Mouse (Mus musculus) liver, adult 2 months (tissue): Measurements from ENCODE around the gene Epo. TPM values are rescaled to one million over a fixed set of nuclear protein-coding genes. Genes with fewer than 3 reads are reported as not detected.

Experiments
- DNase-seq: peaks from one replicate; pipeline ENCODE4 v3.0.0-alpha.2; 2011; ENCODE audit warnings: low read depth, low spot score; ENCODE audit errors: extremely low read depth
- H3K27ac ChIP-seq: fragments of 200-500 bp; replicated peaks from 2 replicates; pipeline ENCODE4 v1.5.1; 2012; ENCODE audit warnings: low read depth, mild to moderate bottlenecking, control low read depth, inconsistent platforms, low read length; ENCODE audit not compliant: insufficient read depth
- H3K27me3 ChIP-seq: fragments of 200-500 bp; 2 replicates; pipeline ENCODE4 v1.6.1; 2012; ENCODE audit warnings: mild to moderate bottlenecking, moderate library complexity, low read length, inconsistent platforms; ENCODE audit not compliant: control insufficient read depth, insufficient read depth
- H3K36me3 ChIP-seq: fragments of 200-500 bp; 2 replicates; pipeline ENCODE4 v1.6.1; 2012; ENCODE audit warnings: low read length, inconsistent platforms; ENCODE audit not compliant: control insufficient read depth, insufficient read depth
- H3K4me1 ChIP-seq: fragments of 200-500 bp; 2 replicates; pipeline ENCODE4 v1.6.1; 2011; ENCODE audit warnings: low read length; ENCODE audit not compliant: control insufficient read depth, insufficient read depth
- H3K4me3 ChIP-seq: fragments of 200-500 bp; 2 replicates; pipeline ENCODE4 v1.5.1; 2011; ENCODE audit warnings: low read depth, mild to moderate bottlenecking, control low read depth, low read length, moderate library complexity; ENCODE audit not compliant: insufficient read depth
- H3K79me2 ChIP-seq: fragments of 200-500 bp; 2 replicates; pipeline ENCODE4 v1.6.1; 2012; ENCODE audit warnings: inconsistent platforms, mild to moderate bottlenecking, low read length, moderate library complexity; ENCODE audit not compliant: control insufficient read depth, insufficient read depth
- H3K9ac ChIP-seq: fragments of 200-500 bp; 2 replicates; pipeline ENCODE4 v1.6.1; 2012; ENCODE audit warnings: low read depth, mild to moderate bottlenecking, control low read depth, inconsistent platforms, low read length
- CTCF ChIP-seq: fragments of 200-500 bp; IDR thresholded peaks from 2 replicates; pipeline ENCODE4 v1.5.1; 2011; ENCODE audit warnings: low read depth, low read length, control low read depth
- POLR2A ChIP-seq: fragments of 200-500 bp; IDR thresholded peaks from 2 replicates; pipeline ENCODE4 v1.6.1; 2011; ENCODE audit warnings: low read length, control low read depth; ENCODE audit not compliant: insufficient read depth; ENCODE audit errors: extremely low read depth
- WGBS: fragments of 180-500 bp; shearing (Covaris S2); methylation state at CpG from one replicate; pipeline ENCODE4 v1.1.7; 2018; 5-methylcytosine and 5-hydroxymethylcytosine counted together
- polyA plus RNA-seq: library from polyadenylated mRNA; depleted of rRNA; stranded (reverse); fragments of >200 nt; gene quantifications from 2 replicates; pipeline ENCODE4 v1.2.3, GENCODE M21; 2012; rRNA removed
- total RNA-seq: library from RNA; depleted of rRNA; stranded (reverse); fragments of >200 nt; gene quantifications from 2 replicates; pipeline ENCODE4 v1.2.3, GENCODE M21; 2014; rRNA removed

Gene Epo
- total and polyA plus RNA-seq, 2 experiments, result not detected

DNA sequence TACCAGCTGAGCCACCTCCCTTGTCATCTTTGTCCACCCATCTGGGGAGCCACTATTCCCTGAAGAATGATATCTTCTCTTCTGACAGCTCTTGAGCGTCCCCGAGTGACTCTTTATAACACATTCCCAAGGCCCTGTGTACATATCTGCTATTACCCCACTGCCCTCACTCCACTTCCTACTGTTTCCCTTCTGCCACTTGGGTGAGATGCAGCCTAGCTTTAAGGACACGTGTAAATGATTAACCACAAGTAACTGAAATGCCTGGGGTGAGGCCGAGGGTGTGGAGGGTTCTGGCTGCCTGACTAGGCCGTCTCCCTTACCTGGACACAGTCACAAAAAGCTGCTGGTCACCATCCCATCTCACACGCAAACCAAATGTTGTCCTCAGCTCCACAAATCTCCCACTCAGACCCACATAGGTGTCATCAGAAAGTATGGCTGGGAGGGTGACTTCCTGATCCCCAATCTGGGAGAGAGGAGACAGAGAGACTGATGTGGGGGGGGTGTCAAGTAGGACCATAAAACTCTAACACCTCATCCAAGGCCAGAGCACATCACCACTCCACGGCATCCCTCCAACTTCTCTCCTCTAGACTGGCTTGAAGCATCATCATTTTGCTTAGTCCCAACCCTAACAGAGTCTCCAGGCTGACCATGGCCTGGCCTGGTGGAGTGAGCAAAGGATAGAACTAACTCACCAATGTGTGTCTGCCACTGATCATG is 77.0 kb downstream of the Epo start:
- WGBS, result 27% methylated on average over 7 of the region's 7 CpGs
- peak; percentile 66 for DNase-seq
- TF ChIP-seq CTCF, result no peak
- no peak for TF ChIP-seq POLR2A
- H3K36me3 ChIP-seq, result no peaks in the 10 kb centered on the region
- H3K27ac ChIP-seq, result no peak overlapping the region
- no peak overlapping the region for H3K4me3 ChIP-seq
- no peaks in the 10 kb centered on the region for H3K27me3 ChIP-seq
- H3K4me1 ChIP-seq, result no peaks in the 10 kb centered on the region
- no peak overlapping the region for H3K9ac ChIP-seq
- H3K79me2 ChIP-seq, result no peaks in the 10 kb centered on the region

DNA sequence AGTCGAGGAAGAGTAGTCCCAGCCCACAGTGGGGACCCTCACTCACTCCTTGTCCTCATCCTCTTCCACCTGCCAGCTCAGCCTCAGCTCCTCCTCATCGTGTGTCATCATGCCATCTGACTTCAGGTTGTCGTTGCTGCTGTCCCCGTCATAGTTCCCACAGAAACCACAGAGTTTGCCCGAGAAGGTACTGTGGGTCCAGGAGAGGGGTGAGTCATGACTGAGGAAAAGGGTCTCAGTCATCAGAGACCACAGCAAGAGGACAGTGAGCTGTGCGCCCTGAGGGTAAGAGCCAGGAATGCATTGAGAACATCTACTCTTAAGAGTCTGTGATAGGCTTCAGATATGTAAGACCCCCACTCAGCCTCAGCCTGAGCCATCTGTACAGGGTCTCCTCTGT is 77.8 kb downstream of the Epo start:
- Histone ChIP-seq H3K4me3 (no peak overlapping the region), H3K36me3 (no peaks in the 10 kb centered on the region), H3K27ac (no peak overlapping the region), H3K27me3 (no peaks in the 10 kb centered on the region), H3K4me1 (no peaks in the 10 kb centered on the region), H3K9ac (no peak overlapping the region), H3K79me2 (no peaks in the 10 kb centered on the region)
- WGBS, result 73% methylated on average over 6 of the region's 6 CpGs
- DNase-seq, result no peak
- no peak for TF ChIP-seq POLR2A
- TF ChIP-seq CTCF, result no peak

DNA sequence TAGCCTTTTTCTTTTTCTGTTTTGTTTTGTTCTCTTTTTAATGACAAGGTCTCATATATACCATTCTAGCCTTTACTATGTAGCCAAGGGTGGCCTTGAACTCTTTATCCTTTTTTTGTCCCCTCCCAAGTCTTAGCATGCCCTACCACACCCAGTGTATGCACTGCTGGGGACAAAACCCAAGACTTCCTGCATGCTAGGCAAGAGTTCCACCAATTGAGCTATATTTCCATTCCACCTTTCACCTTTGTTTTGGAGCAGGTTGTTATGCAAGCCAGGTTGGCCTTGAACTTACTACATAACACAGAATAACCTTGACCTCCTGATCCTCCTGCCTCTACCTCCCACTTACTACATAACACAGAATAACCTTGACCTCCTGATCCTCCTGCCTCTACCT is 87.5 kb downstream of the Epo start:
- Histone ChIP-seq H3K4me1 (no peaks in the 10 kb centered on the region), H3K27ac (no peak overlapping the region), H3K4me3 (no peak overlapping the region), H3K9ac (no peak overlapping the region), H3K36me3 (no peaks in the 10 kb centered on the region), H3K79me2 (no peaks in the 10 kb centered on the region), H3K27me3 (no peaks in the 10 kb centered on the region)
- peak; percentile 11 for DNase-seq
- no peak for TF ChIP-seq POLR2A
- TF ChIP-seq CTCF, result no peak

DNA sequence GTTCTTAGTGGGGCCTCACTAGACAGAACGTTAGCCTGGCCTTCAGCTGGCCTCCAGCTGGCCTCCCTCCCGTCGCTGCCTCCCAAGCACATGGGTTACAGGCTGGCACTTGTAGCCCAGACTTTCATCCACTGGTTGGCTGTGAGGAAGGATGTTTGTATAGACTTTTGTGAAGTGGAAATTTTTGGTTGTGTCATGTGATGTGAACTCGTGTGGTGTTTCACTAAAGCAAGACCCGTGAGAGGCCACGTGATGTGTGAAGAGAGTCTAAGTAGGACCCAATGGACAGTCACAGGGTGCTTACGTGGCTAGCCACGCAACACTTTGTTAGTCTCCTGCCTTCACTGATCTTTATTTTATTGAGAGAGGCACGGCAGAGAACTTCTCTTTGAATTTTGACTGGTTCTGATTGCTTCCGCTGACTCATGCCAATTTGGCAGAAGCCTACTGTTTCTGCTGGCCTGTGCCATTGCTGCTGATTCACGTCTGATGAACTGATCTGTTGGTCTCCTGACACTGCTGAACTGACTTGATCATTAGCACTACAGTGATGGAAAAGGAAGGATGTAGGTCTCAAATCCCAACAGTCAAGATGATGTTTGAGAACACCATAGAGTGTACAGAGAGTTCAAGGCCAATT is 92.7 kb downstream of the Epo start:
- Histone ChIP-seq H3K4me3 (no peak overlapping the region), H3K27me3 (no peaks in the 10 kb centered on the region), H3K79me2 (no peaks in the 10 kb centered on the region), H3K4me1 (no peaks in the 10 kb centered on the region), H3K27ac (no peak overlapping the region), H3K36me3 (no peaks in the 10 kb centered on the region), H3K9ac (no peak overlapping the region)
- no peak for TF ChIP-seq CTCF
- no peak for TF ChIP-seq POLR2A
- 43% methylated on average over 11 of the region's 11 CpGs for WGBS
- DNase-seq, result peak; percentile 70

DNA sequence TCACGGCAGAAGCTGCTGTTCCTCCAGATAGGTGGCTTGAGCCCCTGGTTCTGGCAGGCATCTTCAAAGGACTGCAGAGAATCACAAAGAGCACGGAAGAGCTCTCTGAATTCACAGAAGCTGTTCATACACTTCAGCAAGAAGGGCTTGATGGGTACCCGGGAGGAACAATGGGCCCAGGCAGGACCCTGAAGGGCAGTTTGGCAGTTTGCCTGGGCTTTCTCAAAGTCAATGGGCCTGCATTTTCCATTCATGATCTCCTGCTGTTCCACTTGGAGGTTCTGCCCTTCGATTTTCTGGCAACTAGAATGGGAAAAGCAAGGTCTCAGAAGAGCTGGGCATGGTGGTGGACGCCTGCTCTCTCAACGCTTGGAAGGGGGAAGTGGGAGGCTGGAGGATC is 99.2 kb downstream of the Epo start:
- no peaks in the 10 kb centered on the region for H3K36me3 ChIP-seq
- no peaks in the 10 kb centered on the region for H3K4me1 ChIP-seq
- no peak overlapping the region for H3K27ac ChIP-seq
- no peak for DNase-seq
- no peaks in the 10 kb centered on the region for H3K27me3 ChIP-seq
- 78% methylated on average over 6 of the region's 6 CpGs for WGBS
- no peaks in the 10 kb centered on the region for H3K79me2 ChIP-seq
- no peak overlapping the region for H3K4me3 ChIP-seq
- TF ChIP-seq CTCF (no peak), POLR2A (no peak)
- H3K9ac ChIP-seq, result no peak overlapping the region

Other genes starting within 250 kb of the Epo start
- 0.28 and 0.34 TPM in 2 replicates for gene Ache, start 245.7 kb downstream of the Epo start, total RNA-seq
- 0.36 and 0.55 TPM in 2 replicates for gene Ache, start 245.7 kb downstream of the Epo start, polyA plus RNA-seq
- 1.1 and 1.4 TPM in 2 replicates for gene Ufsp1, start 238.6 kb downstream of the Epo start, total RNA-seq
- 6.3 and 7.9 TPM in 2 replicates for gene Ufsp1, start 238.6 kb downstream of the Epo start, polyA plus RNA-seq
- 20.7 and 25.2 TPM in 2 replicates for gene Srrt, start 225.6 kb downstream of the Epo start, total RNA-seq
- 36.2 and 61.5 TPM in 2 replicates for gene Srrt, start 225.6 kb downstream of the Epo start, polyA plus RNA-seq
- 5.8 and 6.5 TPM in 2 replicates for gene Trip6, start 218.8 kb downstream of the Epo start, total RNA-seq
- gene Trip6, start 218.8 kb downstream of the Epo start, polyA plus RNA-seq, result 14.7 and 25.0 TPM in 2 replicates
- 4.0 and 4.7 TPM in 2 replicates for gene Slc12a9, start 199.6 kb downstream of the Epo start, total RNA-seq
- 11.9 and 20.3 TPM in 2 replicates for gene Slc12a9, start 199.6 kb downstream of the Epo start, polyA plus RNA-seq
- gene Ephb4, start 183.1 kb downstream of the Epo start, total RNA-seq, result 10.8 and 15.5 TPM in 2 replicates
- gene Ephb4, start 183.1 kb downstream of the Epo start, polyA plus RNA-seq, result 14.0 and 14.1 TPM in 2 replicates
- under 0.01 TPM in 1 of 2 replicates, not detected in the other for gene Zan, start 56.2 kb downstream of the Epo start, total RNA-seq
- gene Zan, start 56.2 kb downstream of the Epo start, polyA plus RNA-seq, result 0.02 TPM in 1 of 2 replicates, not detected in the other
- gene Pop7, start 30.7 kb downstream of the Epo start, total RNA-seq, result 5.9 and 8.0 TPM in 2 replicates
- 15.4 and 17.8 TPM in 2 replicates for gene Pop7, start 30.7 kb downstream of the Epo start, polyA plus RNA-seq
- 2.7 and 4.2 TPM in 2 replicates for gene Gigyf1, start 14.7 kb downstream of the Epo start, total RNA-seq
- 9.3 and 14.0 TPM in 2 replicates for gene Gigyf1, start 14.7 kb downstream of the Epo start, polyA plus RNA-seq
- gene Gnb2, start 268 bp upstream of the Epo start, total RNA-seq, result 87.2 and 134 TPM in 2 replicates
- gene Gnb2, start 268 bp upstream of the Epo start, polyA plus RNA-seq, result 332 and 431 TPM in 2 replicates
- not detected in 2 replicates for gene Actl6b, start 20.3 kb upstream of the Epo start, total RNA-seq
- not detected in 2 replicates for gene Actl6b, start 20.3 kb upstream of the Epo start, polyA plus RNA-seq
- gene Tfr2, start 36.6 kb upstream of the Epo start, total RNA-seq, result 225 and 288 TPM in 2 replicates
- gene Tfr2, start 36.6 kb upstream of the Epo start, polyA plus RNA-seq, result 478 and 486 TPM in 2 replicates
- 4.3 and 6.5 TPM in 2 replicates for gene Mospd3, start 67.8 kb upstream of the Epo start, total RNA-seq
- gene Mospd3, start 67.8 kb upstream of the Epo start, polyA plus RNA-seq, result 84.3 and 98.8 TPM in 2 replicates
- gene Pcolce, start 80.5 kb upstream of the Epo start, total RNA-seq, result 4.4 and 6.7 TPM in 2 replicates
- 11.9 TPM in 2 replicates for gene Pcolce, start 80.5 kb upstream of the Epo start, polyA plus RNA-seq
- gene Fbxo24, start 95.8 kb upstream of the Epo start, total RNA-seq, result 0.07 TPM in 1 of 2 replicates, not detected in the other
- 0.05 and 0.06 TPM in 2 replicates for gene Fbxo24, start 95.8 kb upstream of the Epo start, polyA plus RNA-seq
- gene Lrch4, start 95.9 kb upstream of the Epo start, total RNA-seq, result 0.74 and 1.1 TPM in 2 replicates
- gene Lrch4, start 95.9 kb upstream of the Epo start, polyA plus RNA-seq, result 10.7 and 15.0 TPM in 2 replicates
- gene Gm20605, start 95.9 kb upstream of the Epo start, total RNA-seq, result 0.74 and 1.5 TPM in 2 replicates
- gene Gm20605, start 95.9 kb upstream of the Epo start, polyA plus RNA-seq, result 4.3 and 5.6 TPM in 2 replicates
- gene Sap25, start 108.1 kb upstream of the Epo start, total RNA-seq, result 0.65 and 1.6 TPM in 2 replicates
- gene Sap25, start 108.1 kb upstream of the Epo start, polyA plus RNA-seq, result 13.0 and 22.7 TPM in 2 replicates
- 0.07 TPM in 1 of 2 replicates, not detected in the other for gene Irs3, start 112.5 kb upstream of the Epo start, total RNA-seq
- gene Irs3, start 112.5 kb upstream of the Epo start, polyA plus RNA-seq, result 0.07 and 0.20 TPM in 2 replicates
- gene Agfg2, start 151.5 kb upstream of the Epo start, total RNA-seq, result 14.8 and 22.1 TPM in 2 replicates
- gene Agfg2, start 151.5 kb upstream of the Epo start, polyA plus RNA-seq, result 35.9 and 42.2 TPM in 2 replicates
- gene Nyap1, start 208.4 kb upstream of the Epo start, total RNA-seq, result 0.13 and 0.18 TPM in 2 replicates
- gene Nyap1, start 208.4 kb upstream of the Epo start, polyA plus RNA-seq, result 0.17 and 0.28 TPM in 2 replicates
- 4.4 and 4.5 TPM in 2 replicates for gene Tsc22d4, start 212.5 kb upstream of the Epo start, total RNA-seq
- 11.4 and 22.1 TPM in 2 replicates for gene Tsc22d4, start 212.5 kb upstream of the Epo start, polyA plus RNA-seq
- gene Ppp1r35, start 245.6 kb upstream of the Epo start, total RNA-seq, result 11.5 and 16.7 TPM in 2 replicates
- gene Ppp1r35, start 245.6 kb upstream of the Epo start, polyA plus RNA-seq, result 28.9 and 34.0 TPM in 2 replicates